Mouse (Mus musculus) ES-E14 (cell line): ENCODE data around the gene Cldn15. TPM values are rescaled to one million over a fixed set of nuclear protein-coding genes. Genes with fewer than 3 reads are reported as not detected.

Experiments used
- DNase-seq: peaks from one replicate; pipeline ENCODE4 v3.0.0-alpha.2; 2013; ENCODE audit warnings: low read depth, low spot score
- H3K27ac ChIP-seq: 2 replicates; pipeline ENCODE4 v1.5.1; 2012; ENCODE audit warnings: low read depth, mild to moderate bottlenecking, low read length, moderate library complexity, mixed read lengths; ENCODE audit not compliant: poor library complexity, insufficient read depth, severe bottlenecking
- H3K36me3 ChIP-seq: 2 replicates; pipeline ENCODE4 v1.6.1; 2012; ENCODE audit warnings: mild to moderate bottlenecking, low read length, moderate library complexity, mixed read lengths; ENCODE audit not compliant: control insufficient read depth, poor library complexity, insufficient read depth, severe bottlenecking
- H3K4me1 ChIP-seq, 2 experiments: fragments of 150-350 bp in 1 of 2; sonication (generic) in 1 of 2; 2 replicates each; pipeline ENCODE4 v1.6.1; 2012; ENCODE audit warnings: low read length in 2 of 2, mild to moderate bottlenecking in 1 of 2, mixed read lengths in 1 of 2; ENCODE audit not compliant: control insufficient read depth in 2 of 2, insufficient read depth in 2 of 2, poor library complexity in 1 of 2
- H3K4me3 ChIP-seq, 2 experiments: fragments of 150-350 bp in 1 of 2; sonication (generic) in 1 of 2; 2 replicates each; pipeline ENCODE4 v1.5.1; 2012; ENCODE audit warnings: low read length in 2 of 2, low read depth in 1 of 2, mild to moderate bottlenecking in 1 of 2, mixed read lengths in 1 of 2; ENCODE audit not compliant: insufficient read depth in 1 of 2, poor library complexity in 1 of 2, severe bottlenecking in 1 of 2
- H3K9ac ChIP-seq: 2 replicates; pipeline ENCODE4 v1.6.1; 2012; ENCODE audit warnings: low read depth, mild to moderate bottlenecking, low read length, mixed read lengths; ENCODE audit not compliant: poor library complexity, insufficient read depth, severe bottlenecking
- H3K9me3 ChIP-seq: fragments of 150-350 bp; sonication (generic); 2 replicates; pipeline ENCODE4 v1.6.1; 2012; ENCODE audit warnings: low read depth, mild to moderate bottlenecking, low read length; ENCODE audit not compliant: control insufficient read depth, insufficient read depth
- CHD2 ChIP-seq: IDR thresholded peaks from 2 replicates; pipeline ENCODE4 v1.6.1; 2014; ENCODE audit warnings: mild to moderate bottlenecking, low read depth, low read length, inconsistent platforms
- HCFC1 ChIP-seq: IDR thresholded peaks from 2 replicates; pipeline ENCODE4 v1.6.1; 2012; ENCODE audit warnings: low read length, inconsistent platforms, borderline replicate concordance; ENCODE audit not compliant: insufficient read depth
- MAFK ChIP-seq: IDR thresholded peaks from 2 replicates; pipeline ENCODE4 v1.6.1; 2014; ENCODE audit warnings: mild to moderate bottlenecking, low read depth, low read length, inconsistent platforms; ENCODE audit not compliant: insufficient read depth
- ZC3H11A ChIP-seq: IDR thresholded peaks from 2 replicates; pipeline ENCODE4 v1.6.1; 2012; ENCODE audit warnings: low read depth, mild to moderate bottlenecking, inconsistent platforms, low read length, borderline replicate concordance
- ZNF384 ChIP-seq: IDR thresholded peaks from 2 replicates; pipeline ENCODE4 v1.6.1; 2012; ENCODE audit warnings: low read depth, low read length, inconsistent platforms
- in situ Hi-C, 2 experiments: fragments of 600-800 bp; cut with MboI; formaldehyde crosslinking; loops; one replicate each; pipeline ENCODE4 v1.15.1; 2025; ENCODE audit warnings: low sequenced_read_pairs in 2 of 2, inconsistent platforms in 1 of 2; ENCODE audit not compliant: unreplicated experiment in 2 of 2
- total RNA-seq: library from RNA; depleted of rRNA; stranded (reverse); fragments of 300-350 nt; gene quantifications from 2 replicates; pipeline ENCODE4 v1.2.3, GENCODE M21; 2012

Cldn15 gene
- total RNA-seq, 1 experiment = 0.94 TPM

DNA sequence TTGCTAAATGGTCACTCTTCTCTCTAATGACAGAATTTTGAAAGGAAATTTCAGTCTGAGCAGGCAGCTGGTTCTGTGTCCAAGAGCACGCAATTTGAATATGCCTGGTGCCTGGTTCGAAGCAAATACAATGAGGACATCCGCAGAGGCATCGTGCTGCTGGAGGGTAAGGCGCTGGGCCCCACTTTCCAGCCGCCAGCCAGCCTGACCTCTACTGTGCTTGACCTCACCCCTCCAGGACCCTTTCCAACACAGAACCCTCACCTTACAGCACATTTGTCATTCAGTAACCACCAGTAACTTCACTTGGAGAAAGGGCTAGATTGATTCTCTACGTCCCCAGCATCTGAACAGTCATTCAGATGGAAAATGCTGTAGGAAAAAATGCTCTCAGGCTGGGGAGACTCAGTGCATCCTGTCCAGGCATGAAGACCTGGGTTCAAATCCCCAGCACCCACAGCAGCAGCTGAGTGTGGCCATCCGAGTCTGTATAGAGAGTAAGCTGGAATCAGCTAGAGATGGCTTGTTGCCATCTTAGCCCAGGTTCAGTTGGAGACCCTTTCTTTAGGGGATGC, 3.4 kb upstream of the Cldn15 start:
- Histone ChIP-seq H3K4me3 (peak overlapping the region; percentile 83 to 94; a peak in 3 of 4 replicates), H3K36me3 (peaks cover 35% of the 10 kb centered on the region), H3K9ac (peak overlapping the region; percentile 86; the same call in 1 of the 2 replicates), H3K4me1 (peaks cover 7 to 31% of the 10 kb centered on the region in 2 experiments; a peak in 3 of 4 replicates), H3K27ac (no peak overlapping the region; the same call in 1 of the 2 replicates), H3K9me3 (no peaks in the 10 kb centered on the region)
- no peak for DNase-seq
- in situ Hi-C loops = no loop called here
- TF ChIP-seq ZC3H11A = no peak
- no peak for TF ChIP-seq MAFK
- TF ChIP-seq HCFC1 = no peak
- no peak for TF ChIP-seq ZNF384
- TF ChIP-seq CHD2 = no peak

DNA sequence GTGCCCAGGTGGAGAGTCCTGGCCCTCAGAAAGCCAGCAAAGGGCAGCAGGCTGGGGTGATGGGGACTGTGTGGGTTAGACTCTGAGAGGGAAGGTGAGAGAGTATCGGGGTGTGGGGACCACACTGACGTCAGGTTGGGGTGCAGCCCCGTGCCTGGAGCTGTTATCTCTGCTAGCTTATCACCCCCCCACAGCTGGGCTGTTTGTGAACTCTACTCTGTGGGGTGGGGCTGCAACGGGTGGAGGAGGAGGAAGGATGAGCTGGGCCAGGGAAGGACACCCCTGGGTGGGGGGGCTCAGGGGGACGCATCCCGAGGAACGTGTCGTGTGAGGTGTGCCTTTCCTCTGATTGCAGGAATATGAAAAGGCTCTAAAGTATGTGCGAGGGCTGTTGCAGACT, 1.2 kb upstream of the Cldn15 start:
- in situ Hi-C loops = no loop called here
- no peak for DNase-seq
- Histone ChIP-seq H3K4me3 (no peak overlapping the region), H3K4me1 (peaks cover 7 to 32% of the 10 kb centered on the region in 2 experiments; a peak in 3 of 4 replicates), H3K36me3 (peaks cover 36% of the 10 kb centered on the region), H3K9ac (no peak overlapping the region), H3K9me3 (no peaks in the 10 kb centered on the region), H3K27ac (no peak overlapping the region)
- TF ChIP-seq ZNF384 = no peak
- no peak for TF ChIP-seq ZC3H11A
- no peak for TF ChIP-seq HCFC1
- TF ChIP-seq CHD2 = no peak
- no peak for TF ChIP-seq MAFK

DNA sequence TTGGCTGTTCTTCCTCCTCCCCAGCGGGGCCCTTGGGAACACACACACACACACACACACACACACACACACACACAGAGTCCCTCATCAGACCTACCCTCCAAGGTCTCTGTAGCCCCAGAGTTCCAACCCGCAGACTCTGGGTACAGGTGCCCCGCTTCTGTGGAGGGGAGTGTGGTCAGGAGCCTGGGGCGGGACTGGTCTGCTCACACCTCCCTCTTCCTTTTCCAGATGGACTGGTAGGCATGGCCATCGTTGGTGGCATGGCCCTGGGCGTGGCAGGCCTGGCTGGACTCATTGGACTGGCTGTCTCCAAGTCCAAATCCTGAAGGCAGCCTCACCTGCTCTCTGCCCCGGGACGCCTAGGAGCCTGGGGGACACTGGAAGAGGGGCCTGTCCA, 730 bp upstream of the Cldn15 start:
- TF ChIP-seq CHD2 (no peak), MAFK (no peak), ZNF384 (no peak), ZC3H11A (no peak), HCFC1 (no peak)
- Histone ChIP-seq H3K9me3 (no peaks in the 10 kb centered on the region), H3K27ac (no peak overlapping the region), H3K4me1 (peaks cover 7 to 32% of the 10 kb centered on the region in 2 experiments; a peak in 3 of 4 replicates), H3K4me3 (no peak overlapping the region), H3K9ac (peak overlapping the region; percentile 36), H3K36me3 (peaks cover 36% of the 10 kb centered on the region)
- in situ Hi-C loops = no loop called here
- DNase-seq = no peak

DNA sequence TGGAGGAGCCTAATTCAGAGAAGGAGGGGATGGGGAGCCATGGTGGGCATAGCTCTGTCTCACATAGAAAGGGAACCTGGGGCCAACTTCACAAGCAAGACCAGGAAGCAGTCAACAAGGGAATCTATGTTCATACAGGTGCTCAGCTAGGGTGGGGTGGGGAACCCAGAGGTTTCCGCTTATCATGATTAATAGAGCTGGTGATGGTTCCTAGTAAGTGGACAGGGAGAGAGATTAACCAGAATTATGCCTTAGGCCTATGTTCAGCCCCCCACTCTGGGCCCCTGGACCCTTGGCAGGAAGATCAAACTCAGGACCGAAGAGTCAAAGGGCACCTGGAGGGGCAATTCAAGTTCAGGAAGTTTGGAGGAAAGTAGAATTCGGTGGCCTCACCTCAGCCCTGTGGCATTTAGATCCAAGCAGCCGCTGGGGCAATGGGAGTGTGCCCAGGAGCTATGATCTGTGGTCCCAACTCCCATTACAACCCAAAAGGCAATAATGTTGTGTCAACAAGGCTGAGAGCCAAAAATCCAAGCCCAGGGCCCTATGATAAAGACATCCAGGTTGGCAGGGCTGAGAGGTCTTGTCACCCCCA, 542 bp downstream of the Cldn15 start:
- H3K9ac ChIP-seq = no peak overlapping the region
- in situ Hi-C loops = no loop called here
- peaks cover 36% of the 10 kb centered on the region for H3K36me3 ChIP-seq
- no peak for DNase-seq
- TF ChIP-seq HCFC1 (no peak), MAFK (no peak), CHD2 (no peak), ZNF384 (no peak), ZC3H11A (no peak)
- H3K4me3 ChIP-seq = no peak overlapping the region
- H3K27ac ChIP-seq = no peak overlapping the region
- H3K4me1 ChIP-seq = peaks cover 3 to 32% of the 10 kb centered on the region in 2 experiments; a peak in 3 of 4 replicates
- H3K9me3 ChIP-seq = no peaks in the 10 kb centered on the region
